Mouse (Mus musculus) right cerebral cortex, postnatal 14 days (tissue): Measurements from ENCODE around the gene Rpl23a.

Experiments
- DNase-seq: peaks from one replicate; pipeline ENCODE4 v3.0.0; 2022

The Rpl23a gene

DNA sequence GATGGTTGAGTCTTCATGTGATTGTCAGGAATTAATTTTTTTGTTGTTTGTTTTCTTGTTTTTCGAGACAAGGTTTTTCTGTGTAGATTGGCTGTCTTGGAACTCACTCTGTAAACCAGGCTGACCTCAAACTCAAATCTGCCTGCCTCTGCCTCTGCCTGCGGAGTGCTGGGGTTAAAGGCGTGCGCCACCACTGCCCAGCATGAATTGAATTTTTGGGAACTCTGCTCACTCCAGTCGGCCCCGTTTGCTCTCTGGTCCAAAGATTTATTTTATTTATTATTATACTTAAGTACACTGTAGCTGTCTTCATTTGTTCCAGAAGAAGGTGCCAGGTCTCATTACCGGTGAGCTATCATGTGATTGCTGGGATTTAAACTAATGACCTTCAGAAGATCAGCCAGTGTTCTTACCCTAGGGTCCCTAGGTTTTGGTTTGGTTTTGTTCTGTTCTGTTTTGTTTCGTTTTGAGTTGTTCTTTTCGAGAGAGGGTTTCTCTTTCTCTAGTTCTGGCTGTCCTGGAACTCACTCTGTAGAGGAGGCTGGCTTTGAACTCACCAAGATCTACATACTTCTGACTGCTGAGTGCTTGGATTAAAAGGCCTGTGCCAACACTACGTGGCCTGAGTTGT, 615 bp upstream of the Rpl23a start:
- DNase-seq, result no peak

GRCm38 (mm10) chr11:78182450-78182849, 934 bp downstream of the Rpl23a start:
- no peak for DNase-seq

GRCm38 (mm10) chr11:78181830-78182357, 1.5 kb downstream of the Rpl23a start:
- no peak for DNase-seq

DNA sequence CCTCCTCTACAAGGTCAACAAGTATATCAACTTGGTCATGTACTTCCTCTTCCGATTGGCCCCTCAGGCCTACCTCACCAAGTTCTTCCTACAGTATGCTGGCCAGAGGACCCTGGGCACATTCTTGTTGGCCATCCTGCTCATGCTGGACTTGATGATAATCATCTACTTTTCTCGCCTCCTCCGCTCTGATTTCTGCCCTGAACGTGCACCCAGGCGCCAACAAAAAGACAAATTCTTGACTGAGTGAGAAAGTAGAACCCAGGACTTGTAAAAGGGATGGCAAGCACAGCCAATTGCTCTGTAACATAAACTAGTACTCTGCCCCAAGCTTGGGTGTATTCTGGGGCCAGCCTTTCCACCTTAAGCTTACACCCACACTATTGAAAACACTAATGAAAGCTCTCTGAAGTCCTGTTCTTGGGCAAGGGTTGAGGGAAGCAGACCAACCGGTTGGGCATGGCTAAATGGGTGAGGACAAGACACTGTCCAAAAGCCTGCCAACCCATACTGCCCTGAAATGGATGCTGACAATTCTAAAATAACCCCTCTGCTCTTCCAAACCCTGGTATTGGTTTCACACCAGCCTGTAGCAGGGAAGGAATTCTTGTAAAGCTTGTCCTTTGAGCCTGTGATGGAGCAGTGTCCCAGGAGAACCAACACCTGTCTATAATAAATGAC, 3.2 kb downstream of the Rpl23a start:
- no peak for DNase-seq

DNA sequence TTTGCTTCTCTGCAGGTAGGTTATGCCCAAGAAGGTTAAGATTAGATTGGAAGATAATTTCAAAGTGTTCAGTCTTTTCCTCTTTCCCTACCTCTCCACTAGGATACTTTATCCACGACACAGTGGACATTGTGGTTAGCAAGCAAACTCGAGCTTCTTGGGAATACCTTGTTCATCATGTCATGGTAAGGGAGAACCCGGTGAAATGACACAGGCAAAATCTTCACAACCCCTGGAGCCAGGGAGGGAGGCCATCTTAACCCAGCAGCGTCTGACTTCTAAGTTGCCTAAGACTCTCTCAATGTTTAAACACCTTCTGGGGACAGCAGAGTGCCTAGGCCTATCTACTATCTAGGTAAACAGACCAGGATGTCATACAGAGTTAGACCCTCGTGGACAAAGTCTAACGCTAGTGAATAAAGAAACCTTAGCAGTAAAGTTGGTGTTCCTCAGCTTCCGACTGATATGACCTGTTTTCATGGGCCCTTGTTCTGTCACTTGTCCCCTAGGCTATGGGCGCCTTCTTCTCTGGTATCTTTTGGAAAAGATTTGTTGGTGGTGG, 3.9 kb downstream of the Rpl23a start:
- DNase-seq, result no peak

GRCm38 (mm10) chr11:78178859-78179437, 4.4 kb downstream of the Rpl23a start:
- peak; percentile 68 for DNase-seq

DNA sequence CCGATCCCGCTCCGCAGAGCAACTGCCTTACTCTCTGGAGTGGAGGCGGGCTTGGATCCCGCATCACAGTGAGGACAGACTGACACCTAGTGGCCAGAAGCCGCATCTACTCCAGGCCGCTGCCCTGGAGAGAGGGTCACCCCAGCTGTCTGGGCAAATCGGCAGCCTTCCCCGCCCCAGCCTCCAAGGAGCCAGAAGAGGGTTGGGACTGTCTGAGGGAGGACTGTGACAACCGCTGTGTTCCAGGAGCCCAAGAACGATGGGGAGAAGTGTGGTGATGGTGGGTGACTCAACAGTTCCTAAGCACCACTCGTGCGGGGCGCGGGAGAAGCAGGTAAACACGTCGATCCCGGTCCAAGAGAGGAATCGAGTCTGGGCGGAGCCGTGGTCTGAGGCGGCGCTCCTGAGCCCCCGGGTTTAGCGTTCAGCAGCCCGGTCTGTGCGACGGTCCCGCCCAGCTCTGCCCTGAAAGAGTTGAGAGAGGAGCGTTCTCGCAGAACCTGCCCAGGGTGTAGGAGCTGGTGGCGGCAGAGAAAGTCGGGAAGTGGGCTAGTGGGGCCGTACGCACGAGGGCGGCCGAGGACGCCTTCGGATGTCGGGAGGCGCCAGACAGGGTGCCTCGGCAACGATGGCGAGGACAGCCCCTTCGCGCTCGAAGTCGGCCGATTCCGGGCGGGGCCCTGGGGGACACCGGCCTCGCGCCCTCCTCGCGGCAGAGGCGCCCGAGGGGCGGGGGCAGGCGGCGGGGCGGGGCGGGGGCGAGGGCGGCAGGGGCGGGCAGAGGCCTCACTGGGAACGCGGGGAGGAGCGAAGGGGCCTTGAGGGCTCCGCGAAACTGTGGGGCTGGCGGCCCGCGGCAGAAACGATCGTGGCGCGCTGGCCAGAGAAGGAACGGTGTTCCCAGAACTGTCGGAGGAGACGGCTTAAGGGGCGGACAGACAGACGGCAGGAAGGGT, 5.2 kb downstream of the Rpl23a start:
- peak; percentile 92 for DNase-seq

DNA sequence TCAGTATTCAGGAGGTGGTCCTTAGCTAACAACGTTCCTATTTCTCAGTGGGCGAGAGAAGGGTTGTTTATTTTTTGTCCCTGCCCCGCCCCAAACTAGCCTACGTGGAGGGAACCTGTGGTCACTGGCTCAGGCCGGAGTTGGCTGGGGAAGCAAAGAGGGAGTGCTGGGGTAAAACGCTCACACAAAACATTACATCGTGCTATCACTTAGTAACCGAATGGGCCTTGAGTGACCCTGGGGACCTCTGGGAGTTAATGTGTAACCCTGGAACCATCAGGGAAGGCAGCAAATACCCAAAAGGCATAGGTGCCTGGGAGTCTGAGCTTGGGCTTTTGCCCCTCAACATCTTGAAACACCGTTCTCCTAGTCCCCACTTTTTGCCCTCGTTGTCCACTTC, 5.9 kb downstream of the Rpl23a start:
- DNase-seq, result no peak

GRCm38 (mm10) chr11:78176905-78177331, 6.5 kb downstream of the Rpl23a start:
- DNase-seq, result no peak

DNA sequence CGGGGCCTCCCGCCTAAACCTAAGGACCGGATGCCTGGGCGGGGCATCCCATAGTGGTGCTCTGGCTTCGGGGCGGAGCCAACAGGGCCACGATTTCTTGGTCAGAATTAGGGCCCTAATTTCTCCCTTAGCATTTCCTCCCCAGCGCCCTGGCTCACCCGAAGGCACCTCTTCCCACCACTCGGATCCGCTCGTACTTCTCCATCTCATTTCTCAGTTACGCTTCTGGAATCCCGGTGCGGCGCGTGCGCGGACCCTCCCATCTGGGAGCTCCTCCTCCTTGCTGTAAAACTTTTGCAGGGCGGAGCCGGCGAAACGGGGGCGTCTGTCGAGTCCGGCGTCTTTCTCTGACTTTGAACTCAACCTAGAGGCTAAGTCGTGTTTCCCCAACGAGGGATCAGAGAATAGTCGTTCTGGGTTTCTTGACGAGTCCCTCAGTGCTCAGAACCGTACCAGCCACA, 7.0 kb downstream of the Rpl23a start, which contains the start of the genes Nek8 and Tlcd1:
Gene Nek8 (minus strand): TSS at position 274 of the 461 bp plus-strand sequence.
Gene Tlcd1 (plus strand): TSS at position 310 of the 461 bp plus-strand sequence.
- peak; percentile 75 for DNase-seq

DNA sequence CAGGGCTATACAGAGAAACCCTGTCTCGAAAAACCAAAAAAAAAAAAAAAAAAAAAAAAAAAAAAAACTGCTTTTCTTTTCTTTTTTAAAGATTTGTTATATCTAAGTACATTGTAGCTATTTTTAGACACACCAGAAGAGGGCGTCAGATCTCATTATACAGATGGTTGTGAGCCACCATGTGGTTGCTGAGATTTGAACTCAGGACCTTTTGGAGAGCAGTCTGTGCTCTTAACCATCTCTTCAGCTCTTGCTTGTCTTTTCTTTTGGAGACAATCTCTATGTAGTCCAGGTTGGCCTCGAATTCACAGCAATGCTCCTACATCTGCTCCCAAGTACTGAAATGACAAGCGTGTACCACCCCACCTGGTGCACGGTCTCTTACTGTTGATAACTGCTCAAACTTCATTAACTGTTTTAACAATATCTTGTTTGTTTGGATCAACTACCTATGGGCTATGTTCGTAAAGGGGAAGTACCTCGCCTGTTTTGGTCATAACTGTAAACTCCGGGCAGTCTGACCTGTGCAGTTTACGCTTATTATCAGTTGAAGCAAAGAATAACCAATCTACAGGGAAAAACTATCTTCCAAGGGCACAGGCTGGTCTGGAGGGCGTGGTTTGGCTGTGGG, 7.5 kb downstream of the Rpl23a start:
- DNase-seq, result no peak

- DNase-seq, result no peak
Measured at GRCm38 (mm10) chr11:78174506-78174905, 8.9 kb downstream of the Rpl23a start.

DNA sequence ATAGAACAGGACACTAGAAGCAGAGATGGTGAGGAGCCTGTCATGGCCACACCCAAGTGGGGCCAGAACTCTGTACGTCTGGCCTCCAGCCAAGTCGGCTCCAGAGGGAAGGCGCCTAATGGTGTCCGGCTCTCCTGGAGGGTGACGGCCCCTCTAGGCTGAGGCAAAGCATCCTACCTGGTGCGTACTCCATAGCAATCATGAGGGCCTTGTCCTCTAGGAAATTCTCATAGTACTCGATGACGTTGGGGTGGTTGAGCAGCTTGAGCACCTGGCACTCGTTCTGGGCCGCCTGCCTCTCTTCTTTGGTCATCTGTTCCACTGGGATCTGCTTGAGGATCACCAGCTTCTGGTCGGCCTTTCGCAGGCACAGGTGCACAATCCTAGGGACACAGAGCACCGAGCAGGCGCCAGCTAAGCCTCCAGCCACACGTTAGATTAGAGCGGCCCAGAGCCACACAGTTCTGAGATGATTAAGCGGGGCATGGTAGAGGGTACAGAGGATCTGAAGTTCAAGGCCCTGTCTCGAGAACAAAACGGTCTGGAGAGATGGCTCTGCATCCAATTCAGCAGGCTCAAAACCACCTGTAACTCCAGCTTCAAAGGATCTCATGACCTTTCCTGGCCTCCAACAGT, 10.5 kb downstream of the Rpl23a start:
- no peak for DNase-seq

DNA sequence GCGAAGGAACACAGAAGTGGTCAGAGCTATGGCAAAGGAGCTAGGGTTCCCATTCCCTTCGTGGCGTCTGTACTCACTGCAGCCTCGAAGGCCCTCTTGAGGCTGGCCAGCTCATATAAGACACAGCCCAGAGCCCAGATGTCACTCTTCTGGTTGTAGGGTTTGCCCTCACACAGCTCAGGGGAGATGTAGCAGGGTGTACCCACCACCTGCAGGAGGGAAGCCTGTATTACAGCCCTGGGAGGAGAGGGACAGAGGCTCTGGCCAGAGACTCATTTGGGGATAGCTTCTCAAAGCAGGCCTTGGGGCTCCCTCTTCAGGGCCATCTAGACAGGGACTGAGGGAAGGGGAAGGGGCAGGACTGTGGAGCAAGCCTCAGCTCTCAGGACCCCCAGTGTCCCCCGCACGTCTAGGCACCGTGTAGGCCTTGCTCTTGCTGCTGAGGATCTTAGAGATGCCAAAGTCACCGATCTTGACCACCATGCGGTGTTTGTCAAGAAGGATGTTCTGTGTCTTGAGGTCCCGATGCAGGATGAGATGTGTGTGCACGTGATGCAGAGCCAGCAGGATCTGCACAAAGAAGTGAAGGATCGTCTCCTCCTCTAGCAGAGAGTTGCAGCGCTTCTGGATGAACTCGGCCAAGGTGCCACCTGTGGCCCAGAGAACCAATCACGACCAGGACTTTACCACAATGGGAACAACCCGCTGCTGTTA, 11.2 kb downstream of the Rpl23a start:
- no peak for DNase-seq

- no peak for DNase-seq
Measured at GRCm38 (mm10) chr11:78171328-78171727, 12.1 kb downstream of the Rpl23a start.

GRCm38 (mm10) chr11:78170306-78170705, 13.1 kb downstream of the Rpl23a start:
- no peak for DNase-seq

- DNase-seq, result peak; percentile 17
Measured at GRCm38 (mm10) chr11:78168541-78169468, 14.6 kb downstream of the Rpl23a start.

GRCm38 (mm10) chr11:78167257-78167959, 16.0 kb downstream of the Rpl23a start:
- DNase-seq, result no peak

- DNase-seq, result no peak
Measured at GRCm38 (mm10) chr11:78166640-78167039, 16.7 kb downstream of the Rpl23a start.
